Mouse (Mus musculus) left cerebral cortex, postnatal 4 days (tissue): ENCODE results near the gene Spem1. TPM values are rescaled to one million over a fixed set of nuclear protein-coding genes. Genes with fewer than 3 reads are reported as not detected.
"Not testable (repeated sequence)": the region's sequence is repeated elsewhere in the genome, so short reads cannot be mapped to it uniquely, and the experiment has no call there.

ENCODE experiments used
- DNase-seq: peaks from one replicate; pipeline ENCODE4 v3.0.0-alpha.2; 2022
- intact Hi-C: fragments of 180-260 bp; cut with DNase I; formaldehyde crosslinking; loops from one replicate; pipeline ENCODE4 v1.15.1; 2025
- total RNA-seq, 2 experiments: library from RNA; stranded (reverse); gene quantifications; 2 replicates each; pipeline ENCODE4 v1.2.3; 2021

Gene Spem1
- total RNA-seq = 1 to 10 TPM in 1 of 2 experiments, under 1 TPM in 1; 0.93 to 1.1 TPM

- intact Hi-C loops = no loop called here
- DNase-seq = no peak
These were observed at the start of gene Spem1 for GRCm38 (mm10) chr11:69822080-69822479. Gene Spem1, minus strand, starts transcription at chr11:69822180.

- no peak for DNase-seq
- intact Hi-C loops = no loop called here
These were observed 48.5 kb upstream of the Spem1 start for GRCm38 (mm10) chr11:69870289-69871069.

- DNase-seq = no peak
These were observed 45.4 kb upstream of the Spem1 start for GRCm38 (mm10) chr11:69867335-69867734.

GRCm38 (mm10) chr11:69865561-69865960 lies 43.6 kb upstream of the Spem1 start:
- DNase-seq = no peak
- intact Hi-C loops = no loop called here

More at GRCm38 (mm10) chr11:69867335-69867734, 45.4 kb upstream of the Spem1 start:
- intact Hi-C loops = no loop called here

- intact Hi-C loops = no loop called here
- DNase-seq = no peak
These were observed 42.3 kb upstream of the Spem1 start for GRCm38 (mm10) chr11:69864138-69864860.

- intact Hi-C loops, DNase-seq: not testable (repeated sequence)
These were observed 41.7 kb upstream of the Spem1 start for GRCm38 (mm10) chr11:69863729-69864128.

GRCm38 (mm10) chr11:69858113-69858998 lies 36.4 kb upstream of the Spem1 start, which contains the start of gene Tnk1:
Gene Tnk1, minus strand, starts transcription at chr11:69858730.
- intact Hi-C loops = no loop called here
- no peak for DNase-seq

GRCm38 (mm10) chr11:69855347-69855746 lies 33.4 kb upstream of the Spem1 start:
- peak; percentile 63 for DNase-seq
- intact Hi-C loops = no loop called here

GRCm38 (mm10) chr11:69854680-69855079 lies 32.7 kb upstream of the Spem1 start:
- intact Hi-C loops = loop anchor here (5.0 kb wide), 1 partner anchor 898 kb away; no protein-coding TSS in a partner anchor
- DNase-seq = no peak

- intact Hi-C loops = loop anchor here (5.0 kb wide), 1 partner anchor 898 kb away; no protein-coding TSS in a partner anchor
- DNase-seq = no peak
These were observed 32.0 kb upstream of the Spem1 start for GRCm38 (mm10) chr11:69853994-69854393.

- no peak for DNase-seq
- intact Hi-C loops = loop anchor here (5.0 kb wide), 1 partner anchor 902 kb away; no protein-coding TSS in a partner anchor
These were observed 28.8 kb upstream of the Spem1 start for GRCm38 (mm10) chr11:69850754-69851153.

GRCm38 (mm10) chr11:69849884-69850283 lies 27.9 kb upstream of the Spem1 start:
- intact Hi-C loops = loop anchor here (5.0 kb wide), 1 partner anchor 902 kb away; no protein-coding TSS in a partner anchor

GRCm38 (mm10) chr11:69849128-69849527 lies 27.1 kb upstream of the Spem1 start:
- DNase-seq = no peak
- intact Hi-C loops = no loop called here

More at GRCm38 (mm10) chr11:69849884-69850283, 27.9 kb upstream of the Spem1 start:
- no peak for DNase-seq

GRCm38 (mm10) chr11:69848021-69848420 lies 26.0 kb upstream of the Spem1 start:
- DNase-seq = peak; percentile 53
- intact Hi-C loops = no loop called here

GRCm38 (mm10) chr11:69846738-69847688 lies 25.0 kb upstream of the Spem1 start:
- intact Hi-C loops = no loop called here
- DNase-seq = no peak

- intact Hi-C loops = no loop called here
- DNase-seq = peak; percentile 97
These were observed 24.3 kb upstream of the Spem1 start, which contains the start of gene Plscr3 for GRCm38 (mm10) chr11:69846198-69846680. Gene Plscr3, plus strand, starts transcription at chr11:69846376.

- intact Hi-C loops = loop anchor here (5.0 kb wide), 1 partner anchor 36 kb away; the partner anchor contains the start of gene Fgf11
These were observed 16.7 kb upstream of the Spem1 start for GRCm38 (mm10) chr11:69838714-69839104.

GRCm38 (mm10) chr11:69837952-69838713 lies 16.2 kb upstream of the Spem1 start, which contains the start of gene Tmem256:
Gene Tmem256, plus strand, starts transcription at chr11:69838514.
- peak; percentile 98 for DNase-seq
- intact Hi-C loops = loop anchor here (5.0 kb wide), 1 partner anchor 36 kb away; the partner anchor contains the start of gene Fgf11

More at GRCm38 (mm10) chr11:69838714-69839104, 16.7 kb upstream of the Spem1 start:
- no peak for DNase-seq
